Mouse (Mus musculus) urinary bladder, adult 2 months (tissue): ENCODE measurements around the gene Mfsd14b. TPM values are rescaled to one million over a fixed set of nuclear protein-coding genes. Genes with fewer than 3 reads are reported as not detected.

Experiments
- DNase-seq: peaks from one replicate; pipeline ENCODE4 v3.0.0; 2022; ENCODE audit warnings: low spot score
- polyA plus RNA-seq: library from polyadenylated mRNA; depleted of rRNA; stranded (reverse); fragments of >200 nt; gene quantifications from 2 replicates; pipeline ENCODE4 v1.2.3, GENCODE M21; 2012; rRNA removed

Mfsd14b gene
- 24.6 and 26.8 TPM in 2 replicates for polyA plus RNA-seq

- peak; percentile 82 for DNase-seq
These were observed at the start of gene Mfsd14b for GRCm38 (mm10) chr13:65112459-65113110. Gene Mfsd14b (minus strand): TSS chr13:65112975.

GRCm38 (mm10) chr13:65149940-65150339 lies 37.2 kb upstream of the Mfsd14b start, which contains the start of gene Olfr466:
Gene Olfr466 (plus strand): TSS chr13:65150240.
- DNase-seq = no peak

GRCm38 (mm10) chr13:65137789-65138188 lies 25.0 kb upstream of the Mfsd14b start, which contains the start of gene Olfr465-ps1:
Gene Olfr465-ps1 (plus strand): TSS chr13:65138089.
- DNase-seq = no peak

- DNase-seq = no peak
These were observed 14.5 kb upstream of the Mfsd14b start for GRCm38 (mm10) chr13:65127063-65127847.

GRCm38 (mm10) chr13:65122111-65122510 lies 9.3 kb upstream of the Mfsd14b start:
- DNase-seq = no peak

- DNase-seq = no peak
These were observed 8.2 kb upstream of the Mfsd14b start for GRCm38 (mm10) chr13:65120984-65121383.

- no peak for DNase-seq
These were observed 464 bp upstream of the Mfsd14b start for GRCm38 (mm10) chr13:65113239-65113638.

- DNase-seq = no peak
These were observed 814 bp downstream of the Mfsd14b start for GRCm38 (mm10) chr13:65111961-65112360.

GRCm38 (mm10) chr13:65101232-65101631 lies 11.5 kb downstream of the Mfsd14b start:
- no peak for DNase-seq

- no peak for DNase-seq
These were observed 12.1 kb downstream of the Mfsd14b start for GRCm38 (mm10) chr13:65100678-65101077.

GRCm38 (mm10) chr13:65097018-65097417 lies 15.8 kb downstream of the Mfsd14b start:
- no peak for DNase-seq

- DNase-seq = no peak
These were observed 16.9 kb downstream of the Mfsd14b start for GRCm38 (mm10) chr13:65095923-65096322.

GRCm38 (mm10) chr13:65069969-65070368 lies 42.8 kb downstream of the Mfsd14b start:
- DNase-seq = no peak

GRCm38 (mm10) chr13:65052660-65053059 lies 60.1 kb downstream of the Mfsd14b start, which contains the start of gene Prss47:
Gene Prss47 (minus strand): TSS chr13:65052760.
- DNase-seq = no peak

- no peak for DNase-seq
These were observed 77.7 kb downstream of the Mfsd14b start for GRCm38 (mm10) chr13:65035057-65035456.

GRCm38 (mm10) chr13:65032758-65033157 lies 80.0 kb downstream of the Mfsd14b start, which contains the start of gene Spata31d1c:
Gene Spata31d1c (plus strand): TSS chr13:65033058.
- no peak for DNase-seq

Other genes starting within 250 kb of the Mfsd14b start
- 0.47 and 0.50 TPM in 2 replicates for gene Cntnap3, start 209.0 kb downstream of the Mfsd14b start, polyA plus RNA-seq
- gene Spata31, start 195.6 kb downstream of the Mfsd14b start, polyA plus RNA-seq = not detected in 2 replicates
- not detected in 2 replicates for gene Spata31d1c, start 79.9 kb downstream of the Mfsd14b start, polyA plus RNA-seq
- not detected in 2 replicates for gene Prss47, start 60.2 kb downstream of the Mfsd14b start, polyA plus RNA-seq
- not detected in 2 replicates for gene Olfr465-ps1, start 25.1 kb upstream of the Mfsd14b start, polyA plus RNA-seq
- gene Olfr466, start 37.3 kb upstream of the Mfsd14b start, polyA plus RNA-seq = not detected in 2 replicates
- gene Nlrp4f, start 93.0 kb upstream of the Mfsd14b start, polyA plus RNA-seq = 0.14 and 0.18 TPM in 2 replicates
- 0.07 and 0.08 TPM in 2 replicates for gene Gm10775, start 146.6 kb upstream of the Mfsd14b start, polyA plus RNA-seq
- 27.5 and 34.2 TPM in 2 replicates for gene Zfp369, start 165.8 kb upstream of the Mfsd14b start, polyA plus RNA-seq